Mouse (Mus musculus): ENCODE data around the gene Tcirg1.

GRCm38 (mm10) chr19:3898952-3899351, 8.0 kb downstream of the Tcirg1 start:
- TF ChIP-seq EP300 (IDR thresholded peaks at IDR 0.05; ENCODE audit: low read depth) (no peak), CTCF (IDR thresholded peaks at IDR 0.05; ENCODE audit: low read depth) (no peak)

All from heart, postnatal 0 days (tissue).